Mouse (Mus musculus): ENCODE results near the gene 4930453N24Rik.

Gene 4930453N24Rik

DNA sequence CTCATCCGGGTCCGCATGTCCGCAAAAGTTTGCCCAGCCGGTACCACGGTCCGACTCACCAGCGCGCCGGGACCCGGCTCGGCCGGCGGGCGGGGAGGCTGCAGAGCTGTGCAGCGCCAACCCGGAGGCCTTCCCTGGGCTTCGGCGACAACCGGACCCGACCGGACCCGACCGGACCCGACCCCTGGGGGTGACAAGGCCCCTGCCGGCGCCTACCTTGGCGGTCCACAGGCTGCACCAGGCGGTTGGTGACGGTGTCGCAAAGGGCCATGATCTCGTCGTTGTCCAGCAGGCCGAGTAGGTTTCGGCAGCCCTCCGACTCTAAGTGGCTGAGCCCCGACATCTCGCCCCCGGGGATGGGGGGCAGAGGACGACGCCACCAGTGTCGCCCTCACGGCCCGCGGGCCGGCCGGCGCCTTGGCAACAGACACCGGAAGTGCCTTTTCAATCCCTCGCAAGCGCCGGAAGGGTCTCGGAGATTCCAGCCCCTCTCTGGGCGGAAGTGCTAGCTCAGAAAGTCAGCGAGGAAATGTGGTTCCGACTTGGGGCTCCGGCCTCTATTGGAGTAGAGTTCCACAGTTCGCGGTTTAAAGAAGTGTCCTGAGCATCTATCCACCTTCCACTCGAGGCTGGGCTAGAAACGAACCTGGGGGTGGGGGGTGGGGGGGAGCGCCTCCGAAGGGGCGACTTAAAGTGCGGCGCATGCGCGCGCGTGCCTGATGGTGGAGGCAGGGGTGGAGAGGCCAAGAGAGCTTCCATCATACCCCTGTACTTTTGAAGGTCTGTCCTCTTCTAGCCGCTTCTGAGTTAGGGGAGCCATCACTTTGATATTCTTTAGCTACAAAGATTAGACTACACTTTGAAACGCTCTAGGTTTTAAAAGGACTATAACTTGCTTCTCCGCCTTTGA is at the start of gene 4930453N24Rik:
4930453N24Rik (minus strand) TSS at position 641 of the 910 bp plus-strand sequence.
- peak; percentile 88 for DNase-seq

DNA sequence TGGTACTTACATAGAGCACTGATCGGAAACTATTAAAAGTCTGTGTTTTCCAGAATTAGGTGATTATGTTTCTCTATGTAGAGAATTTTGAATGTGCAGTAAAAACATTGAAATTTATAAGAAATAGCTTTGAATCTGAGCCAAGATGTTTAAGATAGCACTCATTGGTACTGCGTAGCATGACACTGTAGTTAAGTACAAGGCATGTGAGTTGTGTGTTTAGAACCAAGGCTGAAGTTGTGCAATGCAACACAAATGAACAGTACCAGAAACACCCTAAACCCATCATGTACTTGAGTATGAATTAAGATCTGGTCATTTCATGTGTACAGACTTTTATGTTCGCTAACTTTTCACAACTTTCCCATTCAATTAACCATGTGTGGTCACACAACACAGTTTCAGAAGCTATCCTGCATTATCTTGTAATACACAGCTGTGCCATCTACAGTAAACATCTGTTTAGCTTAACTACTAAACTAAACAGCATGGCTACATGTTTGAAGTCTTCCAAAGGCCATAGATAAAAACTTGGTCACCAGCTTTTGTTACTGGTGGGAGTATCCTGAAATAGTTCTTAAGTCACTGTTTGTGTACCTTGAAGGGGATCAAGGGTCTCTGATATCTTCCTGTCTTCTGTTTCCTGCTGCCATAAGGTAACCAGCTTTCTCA is 46.3 kb upstream of the 4930453N24Rik start:
- DNase-seq = no peak

DNA sequence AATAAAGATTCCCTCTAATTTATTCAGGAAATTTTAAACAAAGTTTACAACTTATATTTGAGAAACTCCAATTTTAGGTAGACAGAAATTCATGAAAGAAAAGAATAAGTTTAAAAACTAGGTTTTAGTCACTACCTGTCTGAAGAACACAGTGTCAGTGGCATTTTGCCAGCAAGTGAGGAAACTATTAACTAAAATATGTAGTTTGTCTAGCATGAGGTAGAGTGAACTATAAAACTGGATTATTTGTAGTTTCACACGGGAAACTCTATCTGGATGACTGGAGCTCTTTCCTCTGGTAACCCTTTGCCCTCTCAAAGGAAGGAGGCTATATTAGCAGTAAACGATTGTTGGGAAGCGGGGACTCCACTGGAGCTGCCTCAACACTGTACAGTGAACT is 32.1 kb upstream of the 4930453N24Rik start:
- DNase-seq = peak; percentile 5

DNA sequence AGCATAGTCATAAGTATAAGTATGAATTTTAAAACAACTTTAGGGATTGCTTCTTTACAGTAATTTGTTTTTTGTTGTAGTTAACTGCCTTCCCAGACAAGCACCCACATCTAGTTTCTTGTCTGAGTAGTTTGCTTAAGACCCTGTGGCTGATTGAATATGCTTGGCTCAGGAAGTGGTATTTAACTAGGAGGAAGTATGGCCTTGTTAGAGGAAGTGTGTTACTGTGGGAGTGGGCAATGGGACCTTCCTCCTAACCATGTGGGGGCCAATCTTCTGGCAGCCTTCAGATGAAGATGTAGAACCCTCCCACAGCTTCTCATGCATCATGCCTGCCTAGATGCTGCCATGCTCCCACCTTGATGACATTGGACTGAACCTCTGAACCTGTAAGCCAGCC is 30.7 kb upstream of the 4930453N24Rik start:
- no peak for DNase-seq

DNA sequence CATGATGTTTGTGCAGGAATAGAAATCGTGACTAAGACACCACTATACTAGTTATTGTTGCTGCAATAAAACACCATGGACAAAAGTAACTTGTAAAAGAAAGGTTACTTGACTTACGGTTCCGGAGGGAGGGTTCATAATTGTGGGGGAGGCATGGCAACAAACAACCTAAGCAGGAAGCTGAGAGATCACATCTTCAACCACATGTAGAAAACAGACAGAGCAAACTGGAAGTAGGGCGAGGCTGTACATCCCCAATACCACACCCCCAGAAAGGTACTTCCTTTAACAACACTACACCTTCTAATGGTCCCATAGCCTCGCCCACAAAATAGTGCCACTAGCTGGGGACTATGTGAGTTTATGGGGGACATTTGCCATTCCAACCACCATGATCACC is 29.4 kb upstream of the 4930453N24Rik start:
- no peak for DNase-seq

DNA sequence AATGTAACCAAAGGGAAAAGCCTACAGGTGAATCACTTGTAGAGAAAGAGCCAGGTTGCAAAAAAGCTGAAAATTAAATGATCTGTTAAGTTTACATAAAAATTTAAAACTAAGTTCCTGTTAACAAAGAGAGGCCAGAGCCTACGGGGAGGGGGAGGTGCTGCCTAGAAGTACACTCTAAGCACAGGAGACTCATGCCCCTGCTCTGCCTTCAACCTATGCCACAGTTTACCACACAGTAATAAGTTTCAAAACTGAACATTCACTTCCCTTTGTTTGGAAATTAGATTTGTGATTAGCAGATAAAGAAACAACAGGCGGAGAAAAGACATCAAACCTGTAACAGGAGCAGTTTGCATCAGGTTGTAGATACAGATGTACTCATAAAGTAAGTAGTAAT is 23.8 kb upstream of the 4930453N24Rik start:
- no peak for DNase-seq

DNA sequence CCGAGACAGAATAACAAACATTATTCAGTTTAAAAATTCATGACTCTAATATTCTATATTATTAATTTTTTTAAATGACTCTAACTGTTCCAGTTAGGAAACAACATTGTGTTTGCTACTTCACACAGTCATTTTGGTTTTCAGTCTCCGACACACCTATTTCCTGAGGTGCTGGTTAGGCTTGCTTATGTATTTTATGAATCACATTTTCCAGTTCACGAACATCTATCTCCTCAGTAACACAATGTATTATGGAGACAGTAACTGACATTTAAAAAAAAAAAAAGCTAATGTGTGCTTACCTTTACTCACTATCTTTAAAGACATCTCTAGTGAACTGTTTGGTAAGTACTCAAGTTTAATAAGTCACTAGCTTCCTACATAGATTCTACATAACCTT is 18.7 kb upstream of the 4930453N24Rik start:
- DNase-seq = no peak

DNA sequence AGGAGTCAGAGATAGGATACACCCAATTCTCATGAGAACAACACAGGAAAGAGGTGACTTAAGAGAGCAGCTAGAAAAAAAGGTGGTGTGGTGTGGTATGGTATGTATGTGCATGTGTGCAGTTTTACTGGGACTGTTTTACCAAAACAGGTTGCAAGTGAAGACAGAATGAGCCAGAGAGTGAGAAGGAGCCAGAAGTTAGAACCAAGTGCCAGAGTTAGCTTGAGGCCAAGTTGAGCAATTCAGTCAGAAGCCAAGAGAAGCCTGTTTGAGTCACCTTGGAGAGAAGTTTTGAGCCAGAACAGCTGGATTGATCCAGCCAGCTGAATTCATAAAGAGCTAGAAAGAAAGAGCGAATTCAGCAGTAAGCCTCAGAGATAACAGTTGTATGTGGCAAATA is 4.6 kb upstream of the 4930453N24Rik start:
- DNase-seq = no peak

DNA sequence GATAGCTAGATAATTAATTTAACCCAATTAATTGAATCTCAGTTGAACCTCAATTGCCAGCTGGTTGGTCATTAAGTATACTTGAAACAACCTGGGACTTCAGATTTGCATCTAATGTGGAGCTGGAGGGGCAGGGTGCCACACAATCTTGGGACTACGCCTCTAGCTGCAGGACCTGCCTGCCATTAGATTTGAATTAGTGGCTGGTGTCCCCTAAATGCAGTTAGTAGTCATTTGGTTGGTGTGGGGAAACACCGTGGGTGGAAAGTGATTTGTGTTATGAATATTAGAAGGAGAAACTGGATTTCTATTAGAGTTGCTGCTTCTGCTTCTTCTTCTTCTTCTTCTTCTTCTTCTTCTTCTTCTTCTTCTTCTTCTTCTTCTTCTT is 464 bp upstream of the 4930453N24Rik start:
- DNase-seq = no peak

DNA sequence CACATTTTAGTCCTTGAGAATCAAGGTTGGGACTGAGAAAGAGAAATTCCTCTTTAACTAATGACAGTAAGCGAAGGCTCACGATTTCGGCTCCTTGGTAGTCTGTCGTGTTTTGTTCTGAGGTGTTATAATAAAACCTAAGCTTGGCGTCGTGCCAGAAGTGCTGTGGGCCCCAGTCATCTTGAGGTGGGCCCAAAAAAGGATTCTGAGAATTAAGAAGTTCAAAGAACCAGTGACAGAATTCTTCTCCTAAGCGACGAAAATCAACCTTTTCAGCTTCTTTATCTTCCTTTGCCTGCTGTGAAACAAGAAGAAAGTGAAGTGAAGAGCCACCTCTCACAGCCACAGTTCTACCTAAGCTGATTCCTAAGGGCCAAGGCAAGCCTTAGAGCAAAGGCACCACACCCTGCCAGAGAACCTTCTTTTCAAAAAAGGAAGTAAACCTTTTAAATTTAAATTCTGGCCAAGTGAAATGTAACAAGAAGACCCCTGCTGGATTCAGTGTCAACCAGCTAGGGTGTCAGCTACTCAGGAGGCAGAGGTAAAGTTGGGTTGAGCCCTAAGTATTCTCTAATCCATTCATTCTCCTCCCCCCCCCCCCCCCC is 4.2 kb downstream of the 4930453N24Rik start:
- DNase-seq = no peak

DNA sequence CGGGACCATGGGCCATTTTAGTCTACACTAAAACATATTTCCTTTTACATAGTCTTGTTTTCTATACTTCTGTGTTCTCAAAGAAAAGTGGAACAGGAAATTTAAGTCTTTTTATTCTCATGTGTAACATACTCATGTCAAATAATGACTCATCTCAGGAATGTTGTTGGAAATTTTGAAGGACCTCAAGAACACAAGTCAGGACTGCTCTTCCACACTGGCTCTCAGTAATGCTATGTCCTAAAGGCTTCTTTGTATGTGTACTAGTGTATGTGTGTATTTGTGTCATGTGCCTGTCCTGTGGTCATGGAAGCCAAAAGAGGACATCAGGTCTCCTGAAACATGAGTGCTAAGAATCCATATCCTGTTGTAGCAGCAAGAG is 11.7 kb downstream of the 4930453N24Rik start:
- no peak for DNase-seq

DNA sequence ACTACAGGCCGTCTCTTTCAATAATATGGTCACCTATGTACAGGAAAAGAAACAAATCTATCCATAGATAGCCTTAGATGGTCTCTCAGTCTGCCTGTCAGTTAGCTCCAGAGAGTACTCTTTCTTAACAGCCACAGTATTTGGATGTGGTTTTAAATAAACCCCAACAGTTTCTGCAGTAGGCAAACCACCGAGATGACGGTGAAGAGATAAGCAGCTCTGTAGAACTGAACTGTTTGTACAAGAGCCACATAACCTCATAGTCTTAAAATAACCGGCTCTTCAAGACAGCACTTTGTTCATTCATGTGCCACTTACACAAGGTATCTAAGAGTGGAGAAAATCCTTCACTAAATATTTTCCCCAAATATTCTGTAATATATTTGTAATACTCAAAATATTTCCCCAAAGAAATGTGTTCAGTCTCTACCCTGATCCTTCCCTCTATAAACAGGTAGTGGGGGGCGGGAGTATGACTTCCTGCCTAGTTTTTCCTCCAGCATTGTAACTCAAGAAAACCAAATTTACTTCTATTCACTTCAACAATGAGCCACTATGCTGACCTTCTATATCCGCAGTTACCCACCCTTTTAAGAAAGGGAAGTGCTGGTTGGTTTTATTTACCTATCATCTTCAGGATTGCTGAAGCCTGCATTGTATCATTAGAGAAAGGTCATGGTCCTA is 12.3 kb downstream of the 4930453N24Rik start:
- DNase-seq = no peak

DNA sequence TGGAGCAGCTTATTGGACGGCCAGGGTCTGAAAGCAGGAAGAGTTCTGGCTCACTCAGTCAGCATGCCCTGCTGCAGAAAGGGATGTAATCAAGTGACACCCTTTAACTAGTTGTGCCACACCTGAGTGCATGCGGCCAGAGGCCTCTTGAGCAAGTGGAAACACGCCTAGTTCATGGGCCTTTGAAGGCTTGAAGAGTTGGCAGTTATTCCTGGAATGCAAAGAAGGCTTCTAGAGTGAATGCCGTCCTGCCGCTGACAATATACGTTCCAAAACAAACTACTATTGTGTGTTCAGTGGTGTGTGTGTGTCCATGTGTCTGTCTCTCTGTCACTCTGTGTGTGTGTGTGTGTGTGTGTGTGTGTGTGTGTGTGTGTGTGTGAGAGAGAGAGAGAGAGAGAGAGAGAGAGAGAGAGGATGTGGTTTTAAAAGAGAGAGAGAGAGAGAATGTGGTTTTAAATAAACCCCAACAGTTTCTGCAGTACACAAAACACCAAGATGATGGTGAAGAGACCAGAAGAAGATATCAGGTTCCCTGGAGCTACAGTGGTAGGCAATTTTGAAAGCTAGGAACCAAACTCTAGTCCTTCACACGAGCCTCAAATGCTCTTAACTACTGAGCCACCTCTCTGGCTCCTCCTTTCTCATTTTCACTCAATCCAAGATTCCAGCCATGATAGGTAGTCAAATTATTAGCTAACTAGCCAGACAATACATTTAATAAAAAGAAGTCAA is 13.1 kb downstream of the 4930453N24Rik start:
- peak; percentile 28 for DNase-seq

DNA sequence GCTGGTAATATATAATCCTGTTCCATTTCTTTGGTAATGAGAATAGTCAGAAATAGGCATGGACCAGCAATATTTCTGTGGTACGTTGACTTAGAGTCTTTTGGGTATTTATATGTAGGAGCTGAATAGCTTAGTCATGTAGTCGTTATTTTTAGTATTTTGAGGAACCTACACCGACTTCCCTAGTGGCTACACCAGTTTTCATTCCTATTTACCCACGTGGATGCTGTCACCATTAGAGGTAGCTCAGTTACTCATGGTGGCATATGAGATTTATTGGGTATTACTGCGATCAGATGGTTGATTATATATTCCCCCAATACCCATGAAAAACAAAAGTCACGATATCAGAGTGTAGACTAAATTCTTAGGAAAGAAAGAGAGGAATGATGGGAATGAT is 14.6 kb downstream of the 4930453N24Rik start:
- no peak for DNase-seq

DNA sequence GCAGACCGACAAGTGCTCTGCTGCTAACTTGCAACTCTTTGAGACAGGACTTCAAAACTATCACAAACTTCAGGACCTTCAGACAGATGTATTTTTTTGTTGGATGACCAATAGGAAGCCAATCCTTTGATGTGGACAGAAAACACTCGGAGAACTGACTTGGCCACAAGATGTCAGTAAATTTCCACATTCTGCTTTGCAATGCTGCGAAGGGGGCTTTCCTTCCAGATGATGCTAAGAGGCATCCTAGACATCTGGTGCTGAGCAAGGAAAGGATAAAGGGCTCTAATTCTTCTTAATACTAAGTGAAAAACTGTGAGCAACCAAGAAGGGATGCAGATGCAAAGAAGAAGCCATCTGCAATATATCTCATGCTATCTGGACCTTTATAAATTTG is 16.2 kb downstream of the 4930453N24Rik start:
- peak; percentile 27 for DNase-seq

DNA sequence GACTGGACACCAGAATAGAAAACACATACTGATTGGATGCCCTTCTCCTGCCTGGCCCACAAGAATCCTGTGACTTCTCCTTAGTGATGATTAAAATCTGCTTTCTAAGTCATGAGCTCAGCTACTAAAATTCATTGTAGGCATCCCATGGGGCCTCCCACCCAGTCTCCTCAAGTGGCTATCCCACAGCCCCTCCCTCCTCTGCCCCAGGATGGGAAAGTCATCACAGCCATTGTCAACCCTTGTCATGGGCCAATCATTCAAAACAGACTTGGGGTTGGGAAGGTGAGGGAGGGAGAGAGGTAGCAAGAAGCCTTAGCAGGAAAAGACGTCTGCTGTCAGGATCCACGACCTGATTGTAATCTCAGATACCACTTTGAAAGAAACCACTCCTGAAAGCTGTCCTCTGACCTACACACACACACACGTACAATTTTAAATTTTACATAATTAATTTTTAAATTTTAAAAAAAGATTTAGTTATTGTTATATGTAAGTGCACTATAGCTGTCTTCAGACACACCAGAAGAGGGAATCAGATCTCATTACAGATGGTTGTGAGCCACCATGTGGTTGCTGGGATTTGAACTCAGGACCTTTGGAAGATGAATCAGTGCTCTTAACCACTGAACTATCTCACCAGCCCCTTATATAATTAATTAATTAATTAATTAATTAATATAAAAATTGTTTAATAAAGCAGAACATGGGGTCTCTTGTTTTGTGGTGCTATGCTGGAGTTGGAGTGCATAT is 16.8 kb downstream of the 4930453N24Rik start:
- no peak for DNase-seq

DNA sequence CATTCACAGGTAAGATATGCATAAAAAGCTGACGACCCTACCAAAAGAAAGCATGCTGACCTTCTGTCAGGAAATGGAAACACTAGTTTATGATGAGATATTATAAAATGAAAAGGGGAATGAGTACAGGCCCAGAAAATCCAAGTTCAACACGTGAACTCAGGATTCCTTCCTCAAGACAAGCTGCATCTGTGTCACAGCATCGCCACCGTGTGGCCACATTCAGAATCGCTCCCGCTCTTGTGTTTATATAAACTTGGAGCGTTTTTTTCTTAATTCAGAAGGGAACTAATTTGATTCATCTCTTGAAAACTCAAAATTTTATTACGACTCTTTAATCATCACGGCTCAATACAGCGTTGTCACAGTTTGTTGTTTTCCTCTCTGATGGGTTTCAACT is 22.7 kb downstream of the 4930453N24Rik start:
- peak; percentile 78 for DNase-seq

DNA sequence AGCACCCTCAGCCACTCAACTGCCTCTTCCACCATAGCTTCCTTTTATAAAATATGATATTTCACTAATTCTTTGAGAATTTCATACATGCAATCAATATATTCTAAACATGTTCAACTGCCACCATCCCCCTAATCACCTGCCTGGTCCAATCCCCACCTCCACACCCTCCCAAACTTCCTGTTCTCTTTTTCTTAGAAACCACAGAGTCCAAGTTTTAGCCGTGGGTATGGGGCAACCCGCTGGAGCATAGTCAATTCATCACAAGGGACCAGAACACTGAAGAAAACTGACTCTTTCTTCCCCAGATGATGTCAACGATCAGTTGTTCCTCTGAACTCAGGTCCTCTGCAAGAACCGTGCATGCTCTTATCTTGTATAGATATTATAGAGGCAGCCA is 25.9 kb downstream of the 4930453N24Rik start:
- DNase-seq = no peak

DNA sequence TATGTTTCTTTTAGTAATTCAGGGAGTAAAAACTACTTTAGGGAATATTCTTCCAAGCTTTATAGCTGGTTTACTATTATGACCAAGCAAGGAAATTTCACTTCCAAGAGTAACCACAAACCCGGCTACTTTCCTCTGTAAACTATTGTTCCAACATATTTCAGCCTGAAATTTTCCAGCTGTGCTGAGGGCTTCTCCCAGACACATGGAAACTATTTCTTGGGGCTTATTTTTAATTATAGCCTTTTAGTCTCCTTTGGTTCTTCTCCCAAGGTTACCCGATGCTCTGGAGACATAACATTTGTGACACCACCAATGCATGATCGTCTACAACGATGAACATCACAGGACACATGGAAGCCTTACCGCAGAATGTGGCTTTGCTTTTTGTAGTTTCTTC is 33.7 kb downstream of the 4930453N24Rik start:
- no peak for DNase-seq

DNA sequence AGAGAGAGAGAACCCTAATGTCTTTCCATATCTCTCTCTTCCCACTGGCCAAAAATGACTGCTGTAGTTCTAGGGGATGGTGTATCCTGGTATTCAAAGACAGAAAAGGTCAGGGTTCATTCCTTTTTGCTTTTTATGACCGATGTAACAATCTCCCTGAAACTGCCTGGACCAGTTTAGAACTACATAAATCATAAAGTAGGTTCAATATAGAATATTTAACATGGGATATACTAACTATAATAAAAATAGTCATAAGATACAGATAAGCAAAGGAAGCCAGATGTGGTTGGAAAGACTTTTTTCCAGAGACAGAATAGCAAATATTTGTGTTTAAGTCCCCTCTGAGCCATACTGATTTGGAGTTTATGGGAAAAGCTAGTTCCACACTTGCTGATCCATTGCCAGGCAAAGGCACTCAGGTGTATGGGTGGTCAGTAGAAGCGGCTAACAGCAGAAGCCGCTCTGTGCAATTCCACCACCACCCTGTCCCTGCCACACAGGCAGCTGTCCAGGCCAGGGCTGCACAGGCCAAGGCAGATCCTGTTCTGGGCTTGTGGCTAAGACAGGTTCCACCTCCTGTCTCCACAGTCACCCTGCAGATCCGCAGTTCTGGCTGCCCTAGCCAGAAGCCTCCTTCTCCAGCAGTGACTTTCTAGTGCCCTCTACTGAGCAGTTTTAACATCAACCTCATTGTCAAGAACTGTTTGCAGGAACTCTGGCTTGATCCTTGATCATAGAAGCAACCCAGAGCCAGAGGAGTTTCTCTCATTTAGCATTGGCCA is 47.5 kb downstream of the 4930453N24Rik start:
- DNase-seq = peak; percentile 26

DNA sequence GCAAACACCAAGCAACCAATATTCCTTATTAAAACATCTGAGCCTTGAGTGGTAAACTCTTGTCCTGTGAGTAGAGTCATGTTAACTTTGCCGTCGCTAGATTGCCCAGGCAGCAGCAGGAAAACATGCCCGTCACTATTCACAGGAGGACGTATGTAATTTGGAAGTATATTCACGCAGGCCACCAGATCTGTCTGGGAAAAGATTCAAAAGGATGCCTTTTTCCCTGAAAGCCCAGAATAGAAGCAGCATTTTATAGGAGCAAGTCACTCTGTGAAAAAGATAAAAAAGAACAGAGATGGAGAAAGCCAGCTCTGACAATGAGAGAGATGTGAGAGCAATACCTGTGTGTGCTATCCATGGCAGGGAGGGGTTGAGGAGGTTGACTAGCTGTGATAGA is 49.4 kb downstream of the 4930453N24Rik start:
- no peak for DNase-seq

All from lung, postnatal 14 days (tissue).